Mouse (Mus musculus): ENCODE measurements around the gene Atg2a.
"Not testable (repeated sequence)": the region's sequence is repeated elsewhere in the genome, so short reads cannot be mapped to it uniquely, and the experiment has no call there.

Gene Atg2a

DNA sequence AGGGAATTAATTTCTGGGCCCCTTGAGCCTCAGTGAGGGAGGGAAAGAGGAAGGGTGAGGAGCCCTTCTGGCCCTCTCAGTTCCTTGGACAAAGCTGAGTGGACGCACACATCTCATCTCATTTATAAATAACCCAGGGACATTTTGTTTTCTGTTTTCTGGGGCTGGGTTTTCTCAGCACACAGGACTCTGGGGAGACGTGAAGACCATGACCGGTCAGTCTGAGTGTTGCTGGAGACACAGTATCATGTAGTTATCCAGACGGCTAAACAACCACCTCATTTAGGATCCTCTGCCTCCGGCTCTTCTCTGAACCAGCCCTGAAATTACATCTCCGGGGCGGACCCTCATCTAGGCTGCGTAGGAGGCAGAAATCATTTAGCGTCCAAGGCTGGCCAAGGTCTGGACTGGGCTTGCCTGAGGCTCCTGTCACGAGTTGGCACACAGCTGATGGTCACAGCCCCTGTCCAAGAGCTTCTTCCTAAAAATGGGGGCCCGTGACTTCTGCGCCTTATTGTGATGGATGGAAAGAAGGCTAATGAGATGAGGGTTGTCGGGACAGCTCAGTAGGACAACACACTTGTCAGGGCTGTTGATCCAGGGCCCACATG, 32.6 kb downstream of the Atg2a start:
- no peak for ATAC-seq (ENCODE audit: insufficient number of reproducible peaks, low FRiP score, low TSS enrichment)

GRCm38 (mm10) chr19:6275740-6276389, 34.4 kb downstream of the Atg2a start:
- no peak for ATAC-seq (ENCODE audit: insufficient number of reproducible peaks, low FRiP score, low TSS enrichment)

GRCm38 (mm10) chr19:6276426-6277421, 35.3 kb downstream of the Atg2a start, which contains the start of gene Ehd1:
Gene Ehd1, plus strand, starts transcription at chr19:6276725.
- ATAC-seq (ENCODE audit: insufficient number of reproducible peaks, low FRiP score, low TSS enrichment): peak; percentile 84

- ATAC-seq (ENCODE audit: insufficient number of reproducible peaks, low FRiP score, low TSS enrichment): no peak
Observed at GRCm38 (mm10) chr19:6277661-6278438, 36.4 kb downstream of the Atg2a start.

DNA sequence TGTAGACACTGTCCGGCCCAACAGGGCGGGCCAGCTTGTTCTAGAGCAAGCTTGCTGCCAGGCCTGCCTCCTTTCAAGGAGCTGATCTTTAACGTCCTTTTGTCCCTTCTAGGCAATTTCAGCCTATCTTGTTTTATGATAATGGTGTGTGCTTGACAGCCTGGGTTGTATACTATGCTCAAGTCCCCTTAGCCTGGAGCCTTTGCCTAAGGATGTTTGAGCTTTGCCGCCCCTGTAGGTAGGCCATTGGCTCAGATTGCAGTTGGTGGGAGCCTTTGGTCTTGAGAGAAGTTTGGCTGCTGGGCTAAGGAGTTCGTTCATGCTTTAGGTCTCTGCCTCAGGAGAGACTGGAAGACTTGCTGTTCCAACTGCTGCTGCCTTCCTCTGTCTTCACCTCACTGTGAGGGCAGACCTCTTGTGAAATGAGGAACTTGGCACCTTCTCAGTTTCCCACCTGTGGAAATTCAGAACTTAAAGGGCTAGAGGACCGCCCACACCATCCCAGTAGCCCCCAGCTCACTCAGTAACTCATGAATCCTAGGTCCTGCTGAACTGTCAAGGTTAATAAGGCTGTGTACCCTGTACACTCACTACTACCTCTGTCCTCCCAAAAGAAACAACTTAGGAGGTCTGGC, 37.1 kb downstream of the Atg2a start:
- ATAC-seq (ENCODE audit: insufficient number of reproducible peaks, low FRiP score, low TSS enrichment): no peak

DNA sequence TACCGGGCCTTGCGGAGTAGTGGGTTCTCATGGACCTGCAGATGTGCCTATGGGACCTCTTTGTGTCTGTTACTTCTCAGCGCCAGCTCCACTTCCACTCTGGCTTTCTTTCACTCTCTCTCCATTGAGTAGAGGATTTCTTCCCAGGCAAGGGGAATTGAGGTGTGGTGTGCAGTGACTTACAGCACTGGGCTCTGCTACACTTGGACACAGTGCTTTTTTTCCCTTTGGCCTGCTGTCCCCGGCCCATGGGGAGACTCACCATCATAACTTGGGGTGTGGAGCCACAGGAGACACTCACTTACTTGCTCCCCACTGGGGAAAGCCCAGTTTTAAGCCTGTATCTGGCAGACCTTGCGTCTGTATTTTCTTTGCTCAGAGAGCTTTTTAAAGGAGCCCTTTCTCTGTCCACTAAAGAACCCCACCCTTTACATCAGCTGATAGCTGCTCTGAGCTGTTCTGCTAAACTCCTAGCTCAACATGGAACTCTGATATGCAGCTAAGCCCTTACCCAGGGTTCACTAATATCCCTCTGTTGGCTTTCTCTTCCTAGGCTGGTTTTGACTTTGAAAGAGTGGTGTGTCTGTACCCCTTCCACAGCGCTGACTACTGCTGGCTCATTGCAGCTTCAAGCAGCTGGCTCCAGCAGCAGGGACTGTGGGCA, 38.1 kb downstream of the Atg2a start:
- no peak for ATAC-seq (ENCODE audit: insufficient number of reproducible peaks, low FRiP score, low TSS enrichment)

DNA sequence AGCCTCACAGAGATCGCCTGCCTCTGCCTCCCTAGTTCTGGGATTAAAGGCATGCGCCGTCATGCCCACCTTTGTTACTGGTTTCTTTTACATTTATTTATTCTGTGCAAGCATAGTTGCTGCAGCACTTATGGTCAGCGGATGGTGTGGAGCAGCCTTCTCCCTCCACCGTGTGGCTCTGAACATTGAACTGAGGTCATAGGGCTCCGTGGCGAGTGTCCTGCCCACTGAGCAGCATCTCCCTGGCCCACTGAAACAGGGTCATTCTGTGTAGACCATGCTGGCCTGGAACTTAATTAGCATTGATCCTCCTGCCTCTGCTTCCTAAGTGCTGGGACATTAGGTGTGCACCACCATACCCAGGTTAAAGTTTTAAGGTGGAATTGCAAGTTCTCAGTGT, 39.1 kb downstream of the Atg2a start:
- no peak for ATAC-seq (ENCODE audit: insufficient number of reproducible peaks, low FRiP score, low TSS enrichment)

GRCm38 (mm10) chr19:6281122-6282020, 39.9 kb downstream of the Atg2a start:
- no peak for ATAC-seq (ENCODE audit: insufficient number of reproducible peaks, low FRiP score, low TSS enrichment)

DNA sequence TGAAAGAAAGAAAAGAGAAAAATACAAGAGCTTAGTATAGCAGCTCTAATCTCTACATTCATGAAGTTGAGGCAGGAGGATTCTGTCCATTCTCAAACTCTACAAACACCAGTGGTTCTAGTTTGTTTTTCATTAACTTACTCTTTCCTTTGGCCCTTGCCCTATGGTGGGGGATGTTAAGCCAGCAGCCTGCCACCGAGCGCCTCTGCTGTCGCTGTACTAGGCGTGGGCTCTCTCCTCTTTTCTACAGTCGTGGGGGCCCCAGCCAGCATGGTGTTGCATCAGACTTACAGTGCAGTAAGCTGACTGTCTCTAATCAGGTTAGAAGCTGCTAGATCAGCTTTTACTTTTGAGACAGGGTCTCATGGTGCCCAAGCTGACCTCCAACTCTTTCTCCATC, 41.5 kb downstream of the Atg2a start:
- no peak for ATAC-seq (ENCODE audit: insufficient number of reproducible peaks, low FRiP score, low TSS enrichment)

- ATAC-seq (ENCODE audit: insufficient number of reproducible peaks, low FRiP score, low TSS enrichment): no peak
Observed at GRCm38 (mm10) chr19:6284502-6284901, 43.0 kb downstream of the Atg2a start.

- no peak for ATAC-seq (ENCODE audit: insufficient number of reproducible peaks, low FRiP score, low TSS enrichment)
Observed at GRCm38 (mm10) chr19:6285226-6285625, 43.8 kb downstream of the Atg2a start.

- no peak for ATAC-seq (ENCODE audit: insufficient number of reproducible peaks, low FRiP score, low TSS enrichment)
Observed at GRCm38 (mm10) chr19:6285632-6286433, 44.4 kb downstream of the Atg2a start.

GRCm38 (mm10) chr19:6286434-6287401, 45.2 kb downstream of the Atg2a start:
- ATAC-seq (ENCODE audit: insufficient number of reproducible peaks, low FRiP score, low TSS enrichment): peak; percentile 31; the same call in 1 of the 2 replicates

DNA sequence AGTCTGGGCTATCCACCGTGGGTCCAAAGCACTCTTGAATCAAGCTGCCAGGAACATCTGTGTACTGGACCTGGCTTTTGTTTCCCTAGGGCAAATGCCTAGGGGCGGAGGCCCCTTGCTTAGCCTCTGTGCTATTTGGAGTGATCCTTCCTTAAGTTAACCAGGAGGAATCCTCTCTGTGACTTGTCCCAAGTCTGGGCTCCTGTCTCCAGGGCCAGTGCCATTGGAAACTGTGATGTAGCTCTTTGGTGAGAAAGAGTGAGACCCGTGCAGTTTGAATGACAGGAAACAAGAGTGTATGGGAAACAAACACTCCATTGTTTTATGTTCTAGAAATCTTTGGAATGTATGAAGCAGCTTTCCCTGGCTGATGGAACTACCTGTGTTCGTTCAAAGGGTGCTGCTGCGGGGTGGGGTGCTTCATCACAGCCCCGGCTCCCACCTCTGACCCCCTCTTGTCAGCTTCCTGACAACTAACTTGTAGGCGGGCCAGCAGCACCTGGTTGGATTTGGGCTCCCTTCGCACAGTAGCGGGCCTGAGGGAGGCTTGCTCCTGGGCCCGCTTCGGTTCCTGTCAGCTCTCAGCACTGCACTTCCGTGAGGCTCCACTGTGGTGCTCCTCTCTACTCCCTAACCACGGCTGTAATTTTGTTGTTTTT, 46.9 kb downstream of the Atg2a start:
- ATAC-seq (ENCODE audit: insufficient number of reproducible peaks, low FRiP score, low TSS enrichment): no peak

- no peak for ATAC-seq (ENCODE audit: insufficient number of reproducible peaks, low FRiP score, low TSS enrichment)
Observed at GRCm38 (mm10) chr19:6289696-6290238, 48.3 kb downstream of the Atg2a start.

- not testable (repeated sequence) for ATAC-seq (ENCODE audit: insufficient number of reproducible peaks, low FRiP score, low TSS enrichment)
Observed at GRCm38 (mm10) chr19:6290720-6291116, 49.2 kb downstream of the Atg2a start.

Measured in cerebellum, adult (tissue).